Mouse (Mus musculus): ENCODE results near the gene Tbc1d4.

Gene Tbc1d4

DNA sequence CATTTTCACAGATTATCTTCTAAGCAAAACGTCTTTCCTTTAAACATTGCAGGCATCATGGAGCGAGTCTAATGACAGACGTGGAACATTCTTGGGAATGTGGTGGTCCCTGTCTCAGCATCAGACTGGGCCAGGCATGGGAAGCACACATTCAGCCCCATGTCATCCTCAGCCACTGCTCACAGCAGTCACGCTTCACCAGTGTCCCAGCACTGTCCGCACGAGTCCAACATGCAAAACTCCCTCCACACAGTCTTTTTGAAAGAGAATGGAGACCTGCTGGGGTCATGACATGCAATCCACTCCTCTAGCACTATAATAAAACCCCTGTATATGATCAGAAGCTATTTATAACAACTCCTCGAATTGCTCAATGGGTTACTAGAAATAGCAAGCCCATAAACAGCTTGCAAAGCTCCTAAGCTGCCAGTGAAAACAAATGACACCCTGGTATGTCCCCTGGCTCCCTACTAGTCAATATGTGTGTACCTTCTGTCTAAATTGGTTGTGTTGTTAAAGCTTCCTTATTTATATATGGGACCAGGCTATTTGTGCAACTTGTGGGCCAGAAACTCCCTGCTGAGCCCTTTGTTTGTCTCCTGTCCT is 76.8 kb downstream of the Tbc1d4 start:
- WGBS: 64% methylated on average over 7 of the region's 7 CpGs

DNA sequence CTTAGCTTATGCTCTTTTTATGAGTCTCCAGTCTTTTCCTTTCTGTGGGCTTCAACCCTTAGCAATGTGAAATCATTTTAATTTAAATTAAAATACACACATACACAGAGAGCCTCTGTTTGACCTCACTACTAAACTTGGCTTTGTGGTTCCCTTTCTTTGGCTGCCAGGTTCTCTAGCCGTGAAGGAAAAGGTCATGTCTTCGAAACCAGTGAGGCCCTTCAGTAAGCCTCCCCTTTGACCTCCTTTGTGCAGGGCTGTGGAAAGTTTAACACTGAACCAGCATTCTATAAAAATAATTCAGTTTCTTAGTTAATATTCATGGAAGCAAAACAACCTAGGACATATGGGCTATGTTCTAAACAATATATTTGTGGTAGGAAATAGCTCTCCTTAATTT is 78.5 kb downstream of the Tbc1d4 start:
- 62% methylated on average over 2 of the region's 2 CpGs for WGBS

DNA sequence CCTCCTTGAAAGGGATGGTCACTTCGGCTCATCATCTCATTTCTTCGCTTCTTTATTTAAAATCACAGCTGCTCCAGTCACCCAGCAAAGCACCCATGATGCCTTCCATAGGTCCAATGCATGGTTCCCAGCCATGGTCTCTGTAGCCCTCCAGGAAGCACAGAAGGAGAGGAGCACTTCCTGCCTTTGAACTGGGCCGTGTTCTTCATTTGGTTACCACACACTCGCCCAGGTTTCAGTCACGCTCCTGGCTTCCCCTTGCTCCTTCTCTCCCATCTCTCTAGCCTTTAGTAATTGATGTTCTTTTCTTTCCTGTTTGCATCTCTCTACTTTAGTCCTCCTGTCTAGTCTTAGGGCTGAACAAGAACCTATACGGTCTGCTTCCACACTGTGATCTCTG is 79.8 kb downstream of the Tbc1d4 start:
- 87% methylated on average over 6 of the region's 6 CpGs for WGBS

DNA sequence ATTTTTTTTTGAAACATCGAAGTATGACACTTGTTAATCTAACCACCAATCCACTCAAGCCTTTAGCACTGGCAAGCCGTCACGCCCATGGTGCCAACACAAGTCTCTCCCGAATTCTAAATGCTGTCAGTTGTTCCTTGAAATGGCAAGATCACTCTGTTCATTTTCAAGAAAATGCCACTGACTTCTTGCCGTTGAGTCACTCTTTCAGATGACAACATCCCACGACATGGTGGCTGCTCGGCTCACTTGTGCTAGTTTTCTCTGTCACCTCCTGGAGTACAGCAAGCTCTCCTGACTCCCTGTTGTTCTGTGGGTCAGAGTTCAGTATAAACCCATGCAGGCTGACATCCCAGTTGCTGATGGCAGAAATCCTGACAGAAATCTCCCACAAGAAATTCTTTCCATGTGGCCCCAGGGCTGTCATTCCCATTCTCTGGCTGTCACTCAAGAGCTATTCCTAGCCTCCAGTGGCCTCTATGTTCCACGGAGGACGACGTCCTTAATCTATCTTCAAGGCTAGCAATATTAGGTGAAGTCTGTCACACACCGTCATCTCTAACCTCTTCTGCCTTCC is 81.5 kb downstream of the Tbc1d4 start:
- 72% methylated on average over 11 of the region's 11 CpGs for WGBS

DNA sequence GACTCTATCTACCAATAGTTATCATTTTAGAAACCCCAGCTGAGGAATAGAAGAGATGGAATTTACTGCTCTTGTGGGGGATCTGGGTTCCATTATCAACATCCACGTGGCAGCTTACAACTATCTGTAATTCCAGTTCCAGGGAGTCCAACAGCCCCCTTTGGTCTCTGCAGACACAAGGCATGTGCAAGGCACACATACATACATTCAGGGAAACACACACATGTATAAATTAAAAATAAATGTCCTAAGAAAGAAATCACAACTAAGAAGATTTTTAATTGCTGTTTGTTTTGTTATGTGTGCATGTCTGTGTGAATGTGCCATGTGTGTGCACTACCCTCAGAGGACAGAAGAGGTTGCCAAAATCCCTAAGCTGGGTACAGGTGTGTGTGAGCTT is 82.5 kb downstream of the Tbc1d4 start:
- WGBS: 92% methylated on average over 1 of the region's 1 CpGs

DNA sequence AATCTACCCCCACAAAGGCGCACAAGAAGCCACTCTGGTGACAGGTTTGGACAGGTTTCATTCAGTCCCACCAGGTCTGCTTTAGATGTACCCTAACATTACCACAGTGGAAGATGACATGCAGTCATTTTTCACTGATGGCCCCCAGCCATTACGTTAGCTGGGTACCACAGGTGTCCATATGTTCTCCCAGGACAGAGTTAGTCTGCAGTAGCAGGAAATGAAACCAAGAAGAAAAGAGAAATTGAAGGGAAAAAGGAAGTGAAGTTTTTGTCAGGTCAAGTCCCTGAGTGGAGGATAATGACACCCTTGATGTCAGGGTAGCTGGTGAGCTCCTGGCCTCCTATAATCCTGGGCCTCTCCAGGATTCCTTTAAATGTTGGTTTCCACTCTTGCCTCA is 89.0 kb downstream of the Tbc1d4 start:
- 84% methylated on average over 2 of the region's 2 CpGs for WGBS

DNA sequence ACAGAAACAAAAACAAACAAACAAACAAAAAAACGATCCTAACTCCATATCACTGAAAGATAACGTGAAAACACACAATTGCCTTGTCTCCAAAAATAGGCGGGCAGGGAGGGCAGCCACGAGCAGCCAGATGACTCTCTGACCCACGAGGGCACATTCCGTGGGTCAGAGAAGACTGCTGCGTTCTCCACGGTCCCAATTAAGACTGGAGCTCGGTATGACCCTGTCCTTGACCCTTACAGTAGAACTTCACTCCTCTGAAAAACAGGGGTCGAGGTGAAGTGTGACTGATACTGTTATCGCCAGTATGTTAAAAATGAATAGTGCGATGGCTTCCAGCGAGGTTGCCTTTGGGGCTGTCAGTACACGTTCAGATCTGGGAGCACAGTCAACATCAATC is 90.7 kb downstream of the Tbc1d4 start:
- WGBS: 76% methylated on average over 14 of the region's 14 CpGs

DNA sequence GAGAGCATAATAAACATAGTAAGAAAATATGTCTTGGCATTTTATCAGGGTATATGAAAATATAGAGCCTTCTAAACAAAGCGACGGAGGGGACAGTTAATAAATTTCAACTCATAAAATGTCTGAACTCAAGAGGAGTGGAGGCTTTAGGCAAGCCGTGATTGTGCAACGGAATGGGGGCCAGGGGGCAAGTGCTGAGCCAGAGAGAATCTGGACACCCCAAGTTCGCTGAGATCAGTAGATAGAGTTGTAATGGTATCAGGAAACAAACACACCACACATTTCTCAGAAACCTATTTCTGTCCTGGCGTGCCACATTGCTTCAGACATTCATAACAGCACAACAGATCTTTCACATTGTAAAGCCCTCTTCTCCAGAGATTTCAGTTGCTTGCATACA is 91.2 kb downstream of the Tbc1d4 start:
- 76% methylated on average over 6 of the region's 6 CpGs for WGBS

DNA sequence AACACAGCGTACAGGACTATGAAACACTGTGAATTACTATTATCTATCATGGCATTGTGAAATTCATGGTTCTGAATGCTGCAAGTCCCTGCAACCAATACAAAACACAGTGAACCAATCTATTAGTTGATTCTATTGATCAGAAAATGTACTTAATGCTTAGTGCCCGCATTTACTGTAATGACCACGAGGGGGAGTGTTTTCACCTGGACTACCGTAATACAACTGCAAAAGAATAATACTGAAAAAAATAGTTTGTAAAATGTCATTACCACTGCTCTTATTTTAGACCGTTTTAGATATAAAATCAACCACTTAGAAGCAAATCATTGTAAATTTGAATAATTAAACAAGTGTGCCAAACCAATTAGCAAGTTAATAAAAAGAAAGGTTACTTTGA is 91.7 kb downstream of the Tbc1d4 start:
- WGBS: 23% methylated on average over 5 of the region's 5 CpGs

DNA sequence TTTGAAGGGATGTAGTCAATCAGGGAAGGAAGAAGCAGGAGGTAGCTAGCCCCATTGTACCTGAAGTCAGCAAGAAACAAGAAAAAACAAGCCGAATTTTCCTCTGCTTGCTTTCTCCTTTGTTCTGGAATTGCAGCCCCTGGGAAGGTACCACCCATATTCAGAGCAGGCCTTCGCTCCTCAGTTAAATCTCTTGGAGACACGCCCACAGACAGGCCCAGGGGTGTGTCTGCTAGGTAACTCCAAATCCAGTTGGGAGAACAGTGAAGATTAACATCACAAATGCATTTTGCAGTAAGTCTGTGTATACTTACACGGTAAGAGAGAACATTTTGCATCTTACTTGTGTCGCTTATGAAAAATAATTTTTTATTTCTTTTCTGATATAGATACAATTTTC is 92.1 kb downstream of the Tbc1d4 start:
- WGBS: 39% methylated on average over 5 of the region's 5 CpGs

DNA sequence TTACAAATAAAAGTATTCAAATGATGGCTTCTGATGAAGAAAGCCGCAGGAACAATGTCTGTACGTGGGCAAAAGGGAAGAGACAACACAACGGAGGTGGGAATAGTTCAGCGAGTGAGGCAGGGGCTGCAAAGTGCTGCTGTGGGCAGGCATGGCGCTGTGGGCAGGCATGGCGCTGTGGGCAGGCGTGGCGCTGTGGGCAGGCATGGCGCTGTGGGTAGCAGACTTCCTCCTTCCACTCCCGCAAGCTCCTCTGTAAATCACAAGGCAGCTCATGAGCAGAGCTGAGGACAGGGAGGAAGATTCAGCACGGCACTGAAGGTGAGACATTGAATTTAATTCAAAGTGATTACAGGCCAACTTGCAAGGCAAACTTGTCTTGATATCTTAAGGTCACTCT is 93.0 kb downstream of the Tbc1d4 start:
- WGBS: 89% methylated on average over 11 of the region's 11 CpGs

DNA sequence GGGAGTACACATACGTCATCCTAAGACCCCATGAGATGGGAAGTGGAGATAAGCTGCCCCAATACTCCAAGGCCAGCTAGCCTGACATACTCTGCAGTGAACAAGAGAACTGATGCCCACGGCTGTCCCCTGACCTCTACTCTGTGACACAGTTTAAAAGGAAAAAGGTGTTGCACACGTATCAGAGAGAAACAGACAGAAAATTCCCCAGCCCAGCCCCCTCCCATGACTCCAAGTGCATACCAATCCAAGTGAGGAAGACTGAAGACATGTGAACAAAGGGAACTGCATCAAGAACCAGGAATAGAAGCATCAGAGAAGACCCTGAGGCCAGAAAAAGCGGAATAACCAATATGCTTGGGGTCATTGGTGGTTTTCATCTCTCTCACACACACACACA is 93.7 kb downstream of the Tbc1d4 start:
- 90% methylated on average over 4 of the region's 4 CpGs for WGBS

DNA sequence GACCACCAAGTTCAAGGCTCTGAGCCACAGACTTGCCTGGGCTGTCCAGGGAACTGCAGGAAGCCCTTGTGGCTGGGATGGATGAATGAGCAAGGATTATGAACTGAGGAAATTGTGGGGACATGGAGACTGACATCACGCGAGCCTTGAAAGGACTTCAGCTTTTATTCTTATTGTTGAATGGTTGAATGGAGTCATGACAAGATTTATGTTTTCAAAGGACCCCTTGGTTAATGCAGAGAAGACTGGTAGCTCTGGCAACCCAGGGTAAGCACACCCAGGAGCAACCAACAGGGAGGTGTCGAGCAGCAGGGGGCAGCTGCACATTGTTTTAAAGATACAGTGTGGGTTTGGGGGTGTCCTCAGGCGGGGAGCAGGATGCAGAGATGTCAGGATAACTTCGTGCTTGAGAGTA is 94.4 kb downstream of the Tbc1d4 start:
- 67% methylated on average over 5 of the region's 5 CpGs for WGBS

DNA sequence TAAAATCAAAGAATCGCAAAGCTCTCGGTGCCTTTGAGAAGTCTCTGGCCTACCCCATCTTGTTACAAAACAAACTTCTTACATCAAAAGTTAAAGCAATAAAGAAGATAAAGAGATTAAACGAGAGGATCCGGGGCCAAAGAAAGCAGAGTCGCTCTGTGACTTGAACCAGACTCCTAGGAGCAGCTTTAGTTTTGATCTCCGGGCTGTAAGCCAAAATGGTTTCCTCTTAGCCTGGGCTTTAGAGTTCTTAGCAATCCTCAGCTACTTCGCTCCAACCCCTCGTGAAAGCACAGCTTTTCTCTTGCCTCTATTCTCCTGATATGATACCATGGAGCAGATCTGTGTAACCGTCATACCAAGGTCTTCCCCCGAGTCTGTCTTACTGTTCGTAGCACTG is 95.8 kb downstream of the Tbc1d4 start:
- WGBS: 76% methylated on average over 11 of the region's 11 CpGs

DNA sequence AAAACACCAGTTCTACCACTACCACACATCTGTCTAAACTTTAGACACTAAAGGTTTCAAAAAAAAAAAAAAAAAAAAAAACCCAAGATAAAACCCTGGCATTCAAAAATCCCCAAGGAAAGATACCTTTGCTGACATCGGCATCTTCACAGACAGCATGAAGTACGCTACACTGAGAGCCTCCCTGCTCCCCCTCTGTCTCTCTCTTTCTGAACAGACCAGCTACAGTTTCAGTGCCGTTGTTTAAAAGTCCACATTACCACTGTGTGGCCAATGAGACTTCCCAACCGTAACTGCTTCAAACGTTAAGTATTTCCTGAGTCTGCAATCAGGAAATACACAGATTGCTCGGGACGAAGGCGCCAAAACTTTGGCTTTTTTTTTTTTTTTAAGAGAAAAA is 97.6 kb downstream of the Tbc1d4 start:
- WGBS: 52% methylated on average over 8 of the region's 8 CpGs

DNA sequence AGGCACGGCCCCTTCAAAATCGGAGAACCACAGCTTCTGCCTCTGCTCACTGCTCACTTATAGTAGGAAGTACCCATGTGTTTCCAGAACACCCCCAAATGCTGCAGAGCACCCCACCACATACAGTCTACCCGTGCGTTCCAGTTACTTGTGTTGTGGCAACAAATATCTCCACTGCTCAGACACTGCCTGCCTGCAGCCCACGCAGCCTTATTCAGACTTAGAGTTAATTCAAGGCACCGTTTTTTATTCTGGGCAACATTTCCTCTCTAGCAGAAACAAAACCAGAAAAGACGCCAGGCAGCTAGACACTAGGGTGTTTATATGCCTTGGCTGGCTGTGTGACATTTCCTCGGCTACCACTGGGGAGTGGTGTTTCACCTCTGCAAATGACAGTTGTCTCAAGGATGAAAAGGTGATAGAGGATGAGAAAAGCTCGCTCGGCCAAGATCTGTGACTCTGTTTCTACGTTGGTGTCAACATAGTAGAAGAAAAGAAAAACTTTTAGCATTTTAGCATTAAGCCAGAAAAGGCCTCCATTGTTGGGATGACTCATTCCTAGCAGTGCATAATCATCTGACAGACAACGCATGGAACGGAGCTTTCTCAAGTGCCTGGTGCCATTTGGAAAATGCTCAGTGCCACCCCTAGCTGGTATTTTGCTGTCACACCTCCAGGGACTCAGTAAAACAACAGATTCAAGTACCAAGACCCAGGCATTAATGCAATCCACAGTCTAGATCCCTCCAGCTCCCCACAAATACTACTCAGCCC is 98.3 kb downstream of the Tbc1d4 start:
- 12% methylated on average over 13 of the region's 13 CpGs for WGBS

DNA sequence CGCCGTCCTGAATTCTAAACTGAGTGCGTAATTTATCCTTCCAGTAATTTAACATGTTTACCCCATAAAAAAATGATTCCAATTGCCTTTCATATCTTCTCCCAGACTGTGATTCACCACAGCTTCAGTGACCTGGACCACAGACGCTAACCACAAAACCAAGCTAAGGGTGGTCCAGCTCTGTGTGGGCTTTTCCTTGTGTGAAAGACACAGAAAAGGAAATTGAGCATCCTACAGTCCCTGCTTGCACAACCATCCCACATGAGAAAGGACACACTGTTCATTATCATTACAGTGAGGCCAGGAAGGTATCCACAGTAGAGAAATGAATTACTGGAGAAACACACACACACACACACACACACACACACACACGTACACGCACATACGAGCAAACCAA is 99.2 kb downstream of the Tbc1d4 start:
- 70% methylated on average over 7 of the region's 7 CpGs for WGBS

DNA sequence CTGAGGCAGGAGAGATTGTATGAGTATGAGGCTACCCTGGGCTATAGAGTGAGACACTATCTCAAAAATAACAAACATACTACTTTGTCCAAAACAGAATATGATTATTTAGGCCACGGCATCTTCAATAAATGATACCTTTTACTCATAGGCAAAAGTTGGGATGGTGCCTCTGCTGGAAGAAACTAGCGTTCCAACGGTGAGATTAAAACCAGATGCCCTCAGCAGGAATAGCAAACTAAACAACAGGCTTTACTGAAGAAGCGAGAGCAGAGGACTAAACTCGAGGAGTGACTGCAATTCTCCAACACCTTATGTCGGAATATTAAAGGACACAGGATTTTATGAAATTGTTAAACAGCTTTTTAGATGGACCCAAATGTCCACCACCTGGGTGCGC is 101.0 kb downstream of the Tbc1d4 start:
- WGBS: 85% methylated on average over 7 of the region's 7 CpGs

DNA sequence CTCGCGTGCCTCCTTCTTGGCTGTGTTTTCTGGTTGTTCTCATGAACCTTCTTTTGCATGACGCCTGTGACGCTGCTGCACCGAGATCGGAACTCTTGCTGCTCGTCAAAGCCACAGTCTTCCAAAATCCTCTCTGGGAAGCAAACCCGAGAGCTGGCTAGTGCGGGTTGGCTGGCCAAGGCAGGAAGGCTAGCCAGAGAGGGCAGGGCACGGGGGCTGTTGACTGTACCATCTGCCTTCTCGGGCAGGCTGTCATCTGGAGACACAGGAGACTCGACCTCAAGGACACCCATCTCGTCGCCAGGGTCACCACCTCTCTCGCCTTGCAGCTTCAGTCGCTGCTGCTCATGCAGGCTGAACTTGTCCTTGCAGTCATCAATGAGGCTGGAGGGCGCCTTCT is 101.8 kb downstream of the Tbc1d4 start:
- WGBS: 93% methylated on average over 17 of the region's 17 CpGs

DNA sequence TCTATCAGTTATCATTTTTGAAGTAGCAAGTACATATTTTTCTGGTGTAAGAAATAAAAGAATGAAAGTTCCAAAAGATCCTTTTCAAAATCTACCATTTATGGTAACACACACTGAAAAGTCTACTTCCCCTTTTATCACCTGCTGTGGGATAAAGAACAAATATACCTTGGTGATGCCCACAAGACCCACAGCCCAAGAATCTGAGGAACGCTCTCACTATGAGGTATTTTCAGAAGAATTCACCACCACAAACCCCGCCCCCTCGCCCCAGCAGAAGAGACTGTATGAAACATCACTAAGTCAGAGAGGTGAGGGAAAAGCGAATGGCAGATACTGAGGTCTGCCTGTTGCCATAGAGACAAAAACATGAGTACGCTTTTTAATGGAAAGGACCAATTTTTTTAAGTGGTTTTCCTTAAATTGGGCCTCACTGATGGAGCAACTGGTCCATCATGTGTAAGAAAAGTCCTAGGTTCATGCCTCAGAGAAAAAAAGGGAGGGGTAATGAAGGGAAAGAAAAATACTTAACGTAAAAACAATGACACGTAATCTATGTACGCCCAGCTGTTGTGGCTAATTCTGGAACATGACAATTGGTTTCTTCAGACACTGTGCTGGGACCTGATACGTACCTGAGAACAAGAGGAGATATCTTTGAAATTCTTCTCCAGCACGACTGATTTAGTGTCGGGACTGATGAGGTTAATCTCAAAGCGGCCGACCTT is 104.4 kb downstream of the Tbc1d4 start:
- 96% methylated on average over 13 of the region's 13 CpGs for WGBS

DNA sequence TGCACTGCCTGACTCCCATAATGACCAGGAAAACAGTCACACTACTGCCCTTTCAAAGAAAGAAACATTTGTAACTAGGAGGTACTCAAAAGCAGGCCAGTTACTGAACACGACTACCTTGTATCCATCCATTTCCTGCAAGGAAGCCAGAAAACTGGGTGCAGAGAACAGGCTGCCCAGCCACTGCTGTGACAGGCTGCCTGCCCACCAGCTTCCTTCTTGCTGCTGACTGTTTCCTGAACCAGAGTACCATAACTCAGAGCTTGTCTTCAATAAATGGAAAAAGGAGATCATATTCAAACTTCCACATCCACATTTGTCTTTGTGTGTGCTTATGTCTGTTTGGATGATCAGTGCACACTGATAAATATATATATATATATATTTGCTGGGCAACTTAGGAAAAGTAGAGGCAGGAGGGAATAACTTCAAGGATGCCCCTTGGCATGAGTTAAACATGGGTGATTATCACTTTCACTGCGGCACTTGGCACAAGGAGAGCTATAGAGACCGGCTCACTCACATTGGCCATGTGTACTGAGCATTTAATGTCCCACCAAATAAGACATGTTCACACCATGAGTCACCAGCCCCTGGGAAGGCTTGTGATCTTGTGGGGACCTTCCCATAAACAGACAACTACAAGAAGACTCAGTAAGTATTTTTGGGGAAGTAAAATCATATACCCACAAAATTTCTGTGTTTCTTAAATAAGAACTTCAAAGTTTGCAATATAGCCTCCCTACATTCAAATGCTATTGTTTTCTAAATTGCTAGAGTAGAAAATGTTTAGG is 105.6 kb downstream of the Tbc1d4 start:
- 85% methylated on average over 3 of the region's 3 CpGs for WGBS

DNA sequence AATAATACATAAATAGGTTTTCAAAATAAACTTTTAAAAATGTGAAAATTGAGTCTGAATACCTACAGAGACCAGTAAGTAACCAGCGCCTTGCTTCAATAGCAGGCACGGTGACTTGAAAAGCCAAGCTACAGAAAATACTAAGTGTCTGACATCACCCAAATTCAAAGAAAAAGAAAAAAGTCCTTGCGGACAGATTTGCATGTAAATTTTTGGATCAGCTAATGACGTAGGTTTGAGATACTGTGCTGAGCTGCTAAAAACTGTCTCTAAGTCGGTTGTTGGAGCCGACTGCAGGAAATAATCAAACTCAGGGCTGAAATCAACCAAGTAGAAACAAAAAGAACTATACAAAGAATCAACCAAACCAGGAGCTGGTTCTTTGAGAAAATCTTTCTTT is 107.1 kb downstream of the Tbc1d4 start:
- WGBS: 44% methylated on average over 6 of the region's 6 CpGs

Data from cerebral cortex, adult 2 months (tissue).